Mouse (Mus musculus) neural tube, embryonic 15.5 days (tissue): Measurements from ENCODE around the gene Prkca. TPM values are rescaled to one million over a fixed set of nuclear protein-coding genes. Genes with fewer than 3 reads are reported as not detected.

Experiments used
- ATAC-seq: fragments of 200-750 bp; cut with Nextera tagmentation; 2 replicates; pipeline ENCODE4 v1.8.0; 2017; ENCODE audit warnings: mild to moderate bottlenecking, moderate TSS enrichment, moderate library complexity; ENCODE audit not compliant: low FRiP score
- H3K27ac ChIP-seq: fragments of 300-500 bp; sonication (generic); replicated peaks from 2 replicates; pipeline ENCODE4 v1.5.1; 2015; ENCODE audit warnings: mild to moderate bottlenecking, inconsistent platforms
- H3K27me3 ChIP-seq: fragments of 300-500 bp; sonication (generic); replicated peaks from 2 replicates; pipeline ENCODE4 v1.6.1; 2015; ENCODE audit warnings: inconsistent platforms
- H3K36me3 ChIP-seq: fragments of 300-500 bp; sonication (generic); 2 replicates; pipeline ENCODE4 v1.6.1; 2015; ENCODE audit warnings: inconsistent platforms
- H3K4me1 ChIP-seq: fragments of 300-500 bp; sonication (generic); 2 replicates; pipeline ENCODE4 v1.6.1; 2015; ENCODE audit warnings: inconsistent platforms
- H3K4me2 ChIP-seq: fragments of 300-500 bp; sonication (generic); 2 replicates; pipeline ENCODE4 v1.6.1; 2015; ENCODE audit warnings: inconsistent platforms, mild to moderate bottlenecking, moderate library complexity
- H3K4me3 ChIP-seq: fragments of 300-500 bp; sonication (generic); replicated peaks from 2 replicates; pipeline ENCODE4 v1.5.1; 2015; ENCODE audit warnings: mild to moderate bottlenecking, inconsistent platforms
- H3K9ac ChIP-seq: fragments of 300-500 bp; sonication (generic); replicated peaks from 2 replicates; pipeline ENCODE4 v1.6.1; 2015; ENCODE audit warnings: mild to moderate bottlenecking, inconsistent platforms
- H3K9me3 ChIP-seq: fragments of 300-500 bp; sonication (generic); replicated peaks from 2 replicates; pipeline ENCODE4 v1.6.1; 2016; ENCODE audit warnings: inconsistent platforms
- WGBS: fragments of 180-500 bp; shearing (Covaris S2); methylation state at CpG from one replicate; pipeline ENCODE4 v1.1.7; 2015; ENCODE audit warnings: mixed read lengths; 5-methylcytosine and 5-hydroxymethylcytosine counted together
- polyA plus RNA-seq: library from polyadenylated mRNA; unstranded; fragments of >200 nt; fragmentation: Nextera tagmentation; extraction: Ambion mirVana; gene quantifications from 2 replicates; pipeline ENCODE4 v1.2.1, GENCODE M21; 2015

Gene Prkca
- polyA plus RNA-seq, 1 experiment from 2014 or later, result 9.1 TPM

GRCm38 (mm10) chr11:108223613-108224232, 120.0 kb downstream of the Prkca start:
- Histone ChIP-seq H3K9me3 (no peaks in the 10 kb centered on the region), H3K27ac (peak overlapping the region; percentile 58), H3K9ac (no peak overlapping the region), H3K4me2 (no peak overlapping the region), H3K4me1 (peaks cover 56% of the 10 kb centered on the region), H3K36me3 (no peaks in the 10 kb centered on the region), H3K4me3 (no peak overlapping the region), H3K27me3 (no peaks in the 10 kb centered on the region)
- 21% methylated on average over 13 of the region's 13 CpGs for WGBS
- peak; percentile 37; the same call in 1 of the 2 replicates for ATAC-seq

- Histone ChIP-seq H3K36me3 (no peaks in the 10 kb centered on the region), H3K27ac (peak overlapping the region; percentile 58), H3K27me3 (no peaks in the 10 kb centered on the region), H3K4me2 (no peak overlapping the region), H3K4me1 (peaks cover 56% of the 10 kb centered on the region), H3K9me3 (no peaks in the 10 kb centered on the region), H3K4me3 (no peak overlapping the region), H3K9ac (no peak overlapping the region)
- no peak for ATAC-seq
- 75% methylated on average over 6 of the region's 6 CpGs for WGBS
These were observed 120.6 kb downstream of the Prkca start for GRCm38 (mm10) chr11:108223154-108223553.

DNA sequence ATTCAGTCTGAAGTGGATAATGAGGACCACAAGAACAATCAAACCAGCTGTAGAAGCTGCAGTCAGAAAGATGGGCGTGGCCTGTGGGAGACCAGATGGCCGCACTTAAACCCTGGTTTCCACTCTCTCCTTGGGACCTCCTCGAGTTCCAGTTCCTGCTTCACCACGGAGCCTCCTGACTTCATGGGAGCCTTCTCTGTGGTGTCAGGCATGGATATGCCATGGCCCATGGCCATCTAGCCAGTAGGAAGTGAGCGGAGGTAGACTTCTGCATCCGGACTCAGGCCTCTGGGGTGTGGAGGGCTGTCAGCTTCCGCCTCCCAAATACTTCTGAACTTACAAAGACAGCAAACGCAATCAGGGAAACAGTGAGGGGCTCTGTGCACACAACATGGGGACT, 121.1 kb downstream of the Prkca start:
- H3K4me3 ChIP-seq, result no peak overlapping the region
- no peak overlapping the region for H3K4me2 ChIP-seq
- H3K27me3 ChIP-seq, result no peaks in the 10 kb centered on the region
- H3K9me3 ChIP-seq, result no peaks in the 10 kb centered on the region
- no peak overlapping the region for H3K9ac ChIP-seq
- ATAC-seq, result no peak
- H3K27ac ChIP-seq, result no peak overlapping the region
- peaks cover 56% of the 10 kb centered on the region for H3K4me1 ChIP-seq
- H3K36me3 ChIP-seq, result no peaks in the 10 kb centered on the region
- 84% methylated on average over 8 of the region's 8 CpGs for WGBS

DNA sequence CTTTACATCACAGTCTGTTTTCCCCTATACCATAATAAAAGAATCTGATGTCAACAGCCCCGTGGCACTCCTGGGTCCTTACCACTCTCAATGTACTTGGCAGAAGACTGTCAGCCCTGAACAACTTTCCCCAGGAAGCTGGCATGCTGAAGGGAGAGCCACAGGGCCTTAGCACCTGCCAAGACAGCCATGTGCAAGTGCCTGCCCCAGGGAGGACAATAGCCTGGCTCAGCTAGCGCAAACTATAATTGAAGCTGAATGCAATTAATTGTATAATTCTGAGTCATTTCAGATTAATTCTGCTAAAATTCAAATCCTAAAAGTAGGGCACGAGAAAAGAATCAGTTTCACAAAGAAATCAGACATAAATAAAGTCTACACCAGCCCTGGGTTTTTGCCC, 121.7 kb downstream of the Prkca start:
- Histone ChIP-seq H3K4me3 (no peak overlapping the region), H3K27me3 (no peaks in the 10 kb centered on the region), H3K27ac (no peak overlapping the region), H3K4me2 (no peak overlapping the region), H3K36me3 (no peaks in the 10 kb centered on the region), H3K4me1 (peaks cover 52% of the 10 kb centered on the region), H3K9me3 (no peaks in the 10 kb centered on the region), H3K9ac (no peak overlapping the region)
- no peak for ATAC-seq
- WGBS, result 77% methylated on average over 3 of the region's 3 CpGs

GRCm38 (mm10) chr11:108221124-108221835, 122.4 kb downstream of the Prkca start:
- no peak overlapping the region for H3K4me3 ChIP-seq
- ATAC-seq, result peak; percentile 33
- no peak overlapping the region for H3K4me2 ChIP-seq
- H3K9ac ChIP-seq, result no peak overlapping the region
- peaks cover 47% of the 10 kb centered on the region for H3K4me1 ChIP-seq
- H3K36me3 ChIP-seq, result no peaks in the 10 kb centered on the region
- H3K27me3 ChIP-seq, result no peaks in the 10 kb centered on the region
- 67% methylated on average over 13 of the region's 13 CpGs for WGBS
- peak overlapping the region; percentile 47; the same call in 1 of the 2 replicates for H3K27ac ChIP-seq
- no peaks in the 10 kb centered on the region for H3K9me3 ChIP-seq

- Histone ChIP-seq H3K36me3 (no peaks in the 10 kb centered on the region), H3K4me1 (peaks cover 50% of the 10 kb centered on the region), H3K9me3 (no peaks in the 10 kb centered on the region), H3K4me2 (no peak overlapping the region), H3K27ac (0 out of 2 replicates have a peak overlapping the region, but pooled peaks have one; percentile 15), H3K27me3 (no peaks in the 10 kb centered on the region), H3K4me3 (no peak overlapping the region), H3K9ac (no peak overlapping the region)
- no peak for ATAC-seq
- 79% methylated on average over 5 of the region's 5 CpGs for whole genome bisulfite sequencing
These were observed 123.1 kb downstream of the Prkca start for GRCm38 (mm10) chr11:108220605-108221004.

- no peaks in the 10 kb centered on the region for H3K9me3 ChIP-seq
- no peaks in the 10 kb centered on the region for H3K27me3 ChIP-seq
- no peak overlapping the region for H3K9ac ChIP-seq
- ATAC-seq, result no peak
- peaks cover 28% of the 10 kb centered on the region for H3K4me1 ChIP-seq
- no peak overlapping the region for H3K4me3 ChIP-seq
- no peaks in the 10 kb centered on the region for H3K36me3 ChIP-seq
- H3K27ac ChIP-seq, result no peak overlapping the region
- H3K4me2 ChIP-seq, result no peak overlapping the region
- 80% methylated on average over 8 of the region's 8 CpGs for whole genome bisulfite sequencing
These were observed 126.7 kb downstream of the Prkca start for GRCm38 (mm10) chr11:108217043-108217442.

DNA sequence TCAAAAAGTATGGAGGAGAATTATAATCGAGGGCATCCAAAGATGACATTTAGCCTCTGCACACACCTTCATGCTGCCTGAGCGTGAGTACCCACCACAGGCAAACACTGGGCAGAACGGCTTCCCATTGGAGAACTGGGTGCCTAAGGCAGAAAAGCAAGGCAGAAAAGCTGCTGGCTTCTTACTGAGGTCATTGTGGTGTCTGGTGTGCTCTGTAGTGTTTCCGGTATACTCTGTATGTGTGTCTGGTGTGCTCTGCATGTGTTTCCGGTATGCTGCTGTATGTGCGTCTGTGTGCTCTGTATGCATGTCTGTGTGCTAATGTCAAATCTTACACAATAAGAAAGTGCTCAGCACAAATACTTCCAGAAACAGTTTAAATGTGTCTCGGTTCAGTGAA, 127.7 kb downstream of the Prkca start:
- no peak overlapping the region for H3K4me2 ChIP-seq
- H3K4me3 ChIP-seq, result no peak overlapping the region
- peaks cover 19% of the 10 kb centered on the region for H3K4me1 ChIP-seq
- H3K27me3 ChIP-seq, result no peaks in the 10 kb centered on the region
- ATAC-seq, result no peak
- 83% methylated on average over 7 of the region's 7 CpGs for WGBS
- no peaks in the 10 kb centered on the region for H3K36me3 ChIP-seq
- no peaks in the 10 kb centered on the region for H3K9me3 ChIP-seq
- H3K9ac ChIP-seq, result no peak overlapping the region
- no peak overlapping the region for H3K27ac ChIP-seq

DNA sequence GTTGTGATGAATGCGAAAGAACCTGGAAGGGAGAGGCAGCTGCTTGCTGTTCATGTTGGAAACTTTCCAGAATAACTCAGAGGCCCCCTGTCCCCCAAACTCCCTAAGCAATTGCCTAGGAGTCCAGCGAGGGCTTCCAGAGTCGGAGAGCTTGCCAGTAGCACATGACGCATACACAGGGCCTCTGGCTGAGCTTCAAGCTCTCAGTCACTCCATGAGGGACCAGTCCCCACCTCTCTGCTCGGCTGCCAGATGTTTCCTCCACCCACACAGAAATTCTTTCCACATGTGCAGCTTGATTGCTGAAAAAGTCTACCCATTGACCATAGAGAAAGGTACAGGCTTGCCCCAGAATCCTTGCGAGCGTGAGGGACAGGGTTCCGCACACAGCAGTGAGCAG, 128.3 kb downstream of the Prkca start:
- WGBS, result 62% methylated on average over 8 of the region's 8 CpGs
- H3K4me2 ChIP-seq, result no peak overlapping the region
- no peak overlapping the region for H3K4me3 ChIP-seq
- H3K9me3 ChIP-seq, result no peaks in the 10 kb centered on the region
- H3K4me1 ChIP-seq, result peaks cover 13% of the 10 kb centered on the region; the same call in 1 of the 2 replicates
- H3K27me3 ChIP-seq, result no peaks in the 10 kb centered on the region
- no peak overlapping the region for H3K9ac ChIP-seq
- no peak; the same call in 1 of the 2 replicates for ATAC-seq
- H3K27ac ChIP-seq, result no peak overlapping the region
- H3K36me3 ChIP-seq, result no peaks in the 10 kb centered on the region

- 91% methylated on average over 11 of the region's 11 CpGs for WGBS
- Histone ChIP-seq H3K4me1 (peaks cover 13% of the 10 kb centered on the region; the same call in 1 of the 2 replicates), H3K9ac (no peak overlapping the region), H3K4me3 (no peak overlapping the region), H3K9me3 (no peaks in the 10 kb centered on the region), H3K4me2 (no peak overlapping the region), H3K36me3 (no peaks in the 10 kb centered on the region), H3K27me3 (no peaks in the 10 kb centered on the region), H3K27ac (no peak overlapping the region)
- ATAC-seq, result no peak
These were observed 129.1 kb downstream of the Prkca start for GRCm38 (mm10) chr11:108214521-108215223.

GRCm38 (mm10) chr11:108213783-108214182, 129.9 kb downstream of the Prkca start:
- Histone ChIP-seq H3K4me1 (peaks cover 13% of the 10 kb centered on the region; the same call in 1 of the 2 replicates), H3K27me3 (no peaks in the 10 kb centered on the region), H3K9ac (no peak overlapping the region), H3K36me3 (no peaks in the 10 kb centered on the region), H3K27ac (no peak overlapping the region), H3K4me3 (no peak overlapping the region), H3K4me2 (no peak overlapping the region), H3K9me3 (no peaks in the 10 kb centered on the region)
- ATAC-seq, result no peak
- 96% methylated on average over 10 of the region's 10 CpGs for WGBS

GRCm38 (mm10) chr11:108212638-108213037, 131.1 kb downstream of the Prkca start:
- 94% methylated on average over 5 of the region's 5 CpGs for WGBS
- ATAC-seq, result no peak
- H3K4me3 ChIP-seq, result no peak overlapping the region

More at GRCm38 (mm10) chr11:108212638-108213037, 131.1 kb downstream of the Prkca start:
- no peak overlapping the region for H3K27ac ChIP-seq
- no peaks in the 10 kb centered on the region for H3K27me3 ChIP-seq
- no peaks in the 10 kb centered on the region for H3K9me3 ChIP-seq
- H3K4me1 ChIP-seq, result peaks cover 13% of the 10 kb centered on the region; the same call in 1 of the 2 replicates
- H3K36me3 ChIP-seq, result no peaks in the 10 kb centered on the region
- no peak overlapping the region for H3K9ac ChIP-seq
- H3K4me2 ChIP-seq, result no peak overlapping the region
